Mouse (Mus musculus) intestine, postnatal 0 days (tissue): ENCODE measurements around the gene BC051142. TPM values are rescaled to one million over a fixed set of nuclear protein-coding genes. Genes with fewer than 3 reads are reported as not detected.

Experiments
- ATAC-seq: fragments of 200-750 bp; cut with Nextera tagmentation; 2 replicates; pipeline ENCODE4 v1.8.0; 2017; ENCODE audit warnings: mild to moderate bottlenecking, moderate TSS enrichment, moderate library complexity
- H3K27ac ChIP-seq: fragments of 300-500 bp; sonication (generic); 2 replicates; pipeline ENCODE4 v1.5.1; 2014; ENCODE audit warnings: mild to moderate bottlenecking, low read depth, low read length, moderate library complexity
- H3K27me3 ChIP-seq: fragments of 300-500 bp; sonication (generic); replicated peaks from 2 replicates; pipeline ENCODE4 v1.6.1; 2014; ENCODE audit warnings: low read length, mixed read lengths; ENCODE audit not compliant: control insufficient read depth, insufficient read depth
- H3K36me3 ChIP-seq: fragments of 300-500 bp; sonication (generic); 2 replicates; pipeline ENCODE4 v1.6.1; 2014; ENCODE audit warnings: mild to moderate bottlenecking, moderate library complexity; ENCODE audit not compliant: control insufficient read depth, insufficient read depth
- H3K4me1 ChIP-seq: fragments of 300-500 bp; sonication (generic); replicated peaks from 2 replicates; pipeline ENCODE4 v1.6.1; 2014; ENCODE audit warnings: antibody characterized with exemption, low read length, mixed read lengths; ENCODE audit not compliant: control insufficient read depth, insufficient read depth
- H3K4me2 ChIP-seq: fragments of 300-500 bp; sonication (generic); replicated peaks from 2 replicates; pipeline ENCODE4 v1.6.1; 2014; ENCODE audit warnings: low read depth, mild to moderate bottlenecking, moderate library complexity
- H3K4me3 ChIP-seq: fragments of 300-500 bp; sonication (generic); 2 replicates; pipeline ENCODE4 v1.5.1; 2014; ENCODE audit warnings: low read depth, low read length
- H3K9ac ChIP-seq: fragments of 300-500 bp; sonication (generic); 2 replicates; pipeline ENCODE4 v1.6.1; 2014; ENCODE audit warnings: mild to moderate bottlenecking, low read depth, low read length
- H3K9me3 ChIP-seq: fragments of 300-500 bp; sonication (generic); 2 replicates; pipeline ENCODE4 v1.6.1; 2016; ENCODE audit warnings: mixed run types; ENCODE audit not compliant: control insufficient read depth
- CTCF ChIP-seq: sonication (generic); IDR thresholded peaks from 2 replicates; pipeline ENCODE4 v1.5.1; 2016; ENCODE audit warnings: low read depth, mild to moderate bottlenecking, control low read depth, antibody characterized with exemption, moderate library complexity
- WGBS: fragments of 180-500 bp; shearing (Covaris S2); extraction: QIAGEN DNeasy Blood & Tissue Kit; methylation state at CpG from one replicate; pipeline ENCODE4 v1.1.7; 2014; 5-methylcytosine and 5-hydroxymethylcytosine counted together
- polyA plus RNA-seq: library from polyadenylated mRNA; unstranded; fragments of >200 nt; fragmentation: Nextera tagmentation; extraction: Ambion mirVana; gene quantifications from 2 replicates; pipeline ENCODE4 v1.2.1, GENCODE M21; 2015

The BC051142 gene
- polyA plus RNA-seq, 1 experiment from 2014 or later, result 1.6 TPM

DNA sequence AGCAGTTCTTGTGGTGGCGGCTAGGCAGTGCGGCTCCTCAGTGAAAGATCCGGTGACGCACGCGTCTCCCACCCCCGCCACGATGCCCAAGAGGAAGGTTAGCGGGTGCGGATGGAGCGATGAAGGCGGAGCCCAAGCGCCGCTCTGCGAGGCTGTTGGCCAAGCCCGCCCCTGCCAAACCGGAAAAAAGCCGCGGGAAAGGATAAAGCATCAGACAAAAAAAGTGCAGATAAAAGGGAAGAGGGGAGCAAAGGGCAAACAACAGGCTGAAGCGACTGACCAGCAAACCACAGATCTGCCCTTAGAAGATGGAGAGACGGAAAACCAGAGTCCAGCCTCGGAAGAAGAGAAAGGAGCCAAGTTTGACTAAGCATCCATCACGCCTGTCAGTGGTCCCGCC lies 6.3 kb upstream of the BC051142 start:
- H3K9me3 ChIP-seq, result 0 out of 2 replicates have a peak, but pooled peaks cover 2% of the 10 kb centered on the region
- 6% methylated on average over 24 of the region's 24 CpGs for WGBS

DNA sequence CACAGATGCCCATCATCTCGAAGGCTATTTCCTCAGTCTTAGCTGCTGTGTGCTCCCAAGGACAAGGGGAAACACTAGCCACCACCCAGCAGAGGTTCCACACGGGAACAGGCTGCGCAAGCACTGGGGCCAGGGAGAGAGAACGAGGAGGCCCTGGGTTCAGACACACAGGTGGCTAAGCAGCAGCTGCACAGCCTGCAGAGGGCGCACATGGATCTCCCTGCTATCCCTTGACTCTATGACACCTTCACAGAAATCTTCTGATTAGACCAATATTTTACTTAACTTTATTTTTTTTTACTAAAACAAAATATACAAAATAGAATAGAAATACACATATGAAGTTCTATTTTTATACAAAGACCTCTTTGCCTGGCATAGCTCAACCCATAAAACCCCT lies 1.3 kb upstream of the BC051142 start:
- no peak overlapping the region for H3K27ac ChIP-seq
- no peak overlapping the region for H3K9ac ChIP-seq
- ATAC-seq, result no peak
- no peaks in the 10 kb centered on the region for H3K4me1 ChIP-seq
- H3K27me3 ChIP-seq, result no peaks in the 10 kb centered on the region
- no peak overlapping the region for H3K4me2 ChIP-seq
- 65% methylated on average over 5 of the region's 5 CpGs for WGBS
- 0 out of 2 replicates have a peak, but pooled peaks cover 2% of the 10 kb centered on the region for H3K9me3 ChIP-seq
- H3K4me3 ChIP-seq, result no peak overlapping the region
- peak; percentile 50 for TF ChIP-seq CTCF
- H3K36me3 ChIP-seq, result no peaks in the 10 kb centered on the region

More for the DNA sequence above, 6.3 kb upstream of the BC051142 start:
- ATAC-seq, result no peak
- Histone ChIP-seq H3K4me2 (peak overlapping the region; percentile 60), H3K36me3 (no peaks in the 10 kb centered on the region), H3K4me1 (no peaks in the 10 kb centered on the region), H3K27me3 (peaks cover 5% of the 10 kb centered on the region; the same call in 1 of the 2 replicates), H3K9ac (no peak overlapping the region), H3K27ac (no peak overlapping the region), H3K4me3 (peak overlapping the region; percentile 25)
- no peak for TF ChIP-seq CTCF

DNA sequence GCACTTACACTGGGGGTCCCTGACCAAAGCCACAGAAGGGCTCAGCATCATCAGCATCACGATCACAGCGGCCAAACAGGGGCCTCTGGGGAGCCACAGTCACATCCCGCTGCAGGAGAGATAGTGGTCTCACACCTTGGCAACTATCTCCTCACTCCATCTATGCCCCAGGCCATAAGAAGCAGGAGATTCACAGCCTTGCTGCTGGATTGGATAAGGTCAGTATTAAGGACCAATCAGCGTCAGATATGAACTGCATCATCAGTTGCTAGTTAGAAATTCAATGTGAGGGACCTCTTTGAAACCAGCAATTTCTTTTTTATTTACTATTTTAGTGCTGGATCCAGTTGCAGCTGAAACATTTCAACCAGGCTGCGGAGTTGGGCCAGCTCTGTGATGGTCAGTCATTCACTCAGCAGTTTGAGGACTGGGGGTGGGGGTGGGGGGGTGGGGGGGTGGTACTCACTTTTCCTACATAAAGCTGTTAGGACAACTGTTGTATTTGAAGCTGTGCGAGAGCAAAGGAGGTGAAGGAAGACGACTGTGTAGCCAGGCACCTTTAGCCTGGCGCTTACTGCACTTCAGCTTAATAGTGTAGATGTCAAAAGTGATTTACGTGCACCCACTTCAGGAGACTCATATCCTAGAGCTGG lies 436 bp upstream of the BC051142 start:
- 0 out of 2 replicates have a peak, but pooled peaks cover 2% of the 10 kb centered on the region for H3K9me3 ChIP-seq
- no peak overlapping the region; the same call in 1 of the 2 replicates for H3K27ac ChIP-seq
- no peak overlapping the region for H3K9ac ChIP-seq
- no peaks in the 10 kb centered on the region for H3K36me3 ChIP-seq
- no peaks in the 10 kb centered on the region for H3K27me3 ChIP-seq
- peak overlapping the region; percentile 51 for H3K4me3 ChIP-seq
- H3K4me1 ChIP-seq, result no peaks in the 10 kb centered on the region
- no peak for TF ChIP-seq CTCF
- peak overlapping the region; percentile 90 for H3K4me2 ChIP-seq
- ATAC-seq, result peak; percentile 81
- 17% methylated on average over 9 of the region's 9 CpGs for WGBS

DNA sequence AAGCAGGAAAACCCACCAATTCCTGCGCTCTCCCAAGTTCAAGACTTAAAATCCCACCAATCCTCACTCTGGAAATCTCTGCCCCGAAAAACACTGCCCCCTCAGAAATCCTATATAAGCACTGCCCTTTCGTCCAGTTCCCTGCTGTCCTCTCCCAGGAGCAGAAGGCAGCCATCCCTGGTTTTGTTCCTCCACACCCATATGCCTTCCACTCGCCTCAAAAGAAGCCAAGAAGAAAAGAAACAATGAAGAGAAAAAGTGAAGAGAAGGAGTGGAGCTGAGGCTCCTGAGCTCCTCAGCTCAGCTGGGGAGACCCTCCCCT lies 735 bp downstream of the BC051142 start:
- no peak overlapping the region for H3K27ac ChIP-seq
- no peak overlapping the region for H3K4me3 ChIP-seq
- ATAC-seq, result no peak
- peak overlapping the region; percentile 90 for H3K4me2 ChIP-seq
- H3K9ac ChIP-seq, result no peak overlapping the region
- no peaks in the 10 kb centered on the region for H3K36me3 ChIP-seq
- TF ChIP-seq CTCF, result no peak
- no peaks in the 10 kb centered on the region for H3K27me3 ChIP-seq
- WGBS, result 53% methylated on average over 4 of the region's 4 CpGs
- H3K4me1 ChIP-seq, result no peaks in the 10 kb centered on the region
- no peaks in the 10 kb centered on the region for H3K9me3 ChIP-seq

DNA sequence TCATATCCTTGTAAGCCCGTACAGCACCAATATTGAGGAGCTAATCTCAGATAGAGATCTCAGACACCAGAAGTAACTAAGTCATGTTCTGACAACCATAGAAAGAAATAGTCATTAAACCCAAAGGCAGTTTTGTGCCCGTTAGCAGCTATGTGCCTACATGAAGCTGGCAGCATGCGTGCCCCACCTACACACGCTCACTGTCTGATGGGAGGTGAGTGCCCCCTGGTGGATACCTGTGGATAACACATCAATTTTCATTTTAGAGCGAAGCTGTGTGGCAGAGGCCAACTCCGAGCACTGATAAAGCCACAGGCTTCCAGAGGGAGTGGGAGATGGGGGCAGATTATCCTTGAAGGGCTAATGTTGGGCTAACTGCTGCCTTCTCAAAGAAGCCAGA lies 12.5 kb downstream of the BC051142 start:
- no peaks in the 10 kb centered on the region for H3K36me3 ChIP-seq
- ATAC-seq, result no peak
- 19% methylated on average over 6 of the region's 6 CpGs for WGBS

DNA sequence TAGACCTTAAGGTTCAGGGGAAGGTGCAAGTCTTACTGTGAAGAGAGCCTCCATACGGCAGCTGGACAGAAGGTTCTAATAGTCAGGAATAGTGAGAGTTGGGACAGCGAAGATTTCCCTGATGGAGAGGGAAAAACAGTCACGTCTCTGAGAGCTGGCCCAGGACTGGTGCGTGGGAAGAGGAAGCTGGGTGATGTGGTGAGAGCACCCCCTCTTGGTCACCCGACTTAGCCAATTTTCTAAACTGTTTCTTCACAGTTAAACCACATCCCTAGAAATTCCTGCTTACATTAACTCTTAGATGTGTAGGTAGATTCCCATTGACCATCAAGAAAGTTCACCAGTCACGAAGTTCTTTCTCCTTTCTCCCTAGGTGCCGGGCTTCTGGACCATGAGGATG lies 21.4 kb downstream of the BC051142 start:
- Histone ChIP-seq H3K4me3 (no peak overlapping the region), H3K36me3 (no peaks in the 10 kb centered on the region), H3K4me1 (no peaks in the 10 kb centered on the region), H3K27me3 (no peaks in the 10 kb centered on the region), H3K9me3 (no peaks in the 10 kb centered on the region), H3K27ac (no peak overlapping the region), H3K4me2 (no peak overlapping the region), H3K9ac (no peak overlapping the region)
- WGBS, result 71% methylated on average over 7 of the region's 7 CpGs
- TF ChIP-seq CTCF, result no peak; the same call in 1 of the 2 replicates
- ATAC-seq, result no peak

More for the DNA sequence above, 12.5 kb downstream of the BC051142 start:
- Histone ChIP-seq H3K27me3 (0 out of 2 replicates have a peak, but pooled peaks cover 2% of the 10 kb centered on the region), H3K9ac (no peak overlapping the region), H3K27ac (no peak overlapping the region), H3K4me3 (no peak overlapping the region), H3K4me1 (no peaks in the 10 kb centered on the region), H3K4me2 (no peak overlapping the region), H3K9me3 (no peaks in the 10 kb centered on the region)
- TF ChIP-seq CTCF, result peak; percentile 95

DNA sequence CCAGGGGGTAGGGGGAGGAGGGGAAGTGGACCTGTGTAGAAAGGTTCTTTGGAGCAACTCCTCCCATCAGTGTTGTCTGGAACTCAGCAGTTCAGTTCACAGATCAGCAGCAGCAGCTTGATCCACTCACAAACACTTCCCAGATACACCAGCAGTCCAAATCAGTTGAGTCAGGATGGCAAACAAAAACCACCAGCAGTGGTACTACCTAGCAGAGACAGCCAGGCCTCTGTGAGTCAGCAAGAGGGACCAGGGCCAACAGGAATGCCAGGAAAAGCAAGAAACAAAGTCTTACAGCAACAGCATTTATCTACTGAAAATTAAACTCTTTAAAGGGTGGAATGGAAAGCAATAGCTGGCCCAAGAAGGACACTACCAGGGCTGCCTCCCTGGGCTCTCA lies 29.0 kb downstream of the BC051142 start:
- no peak for TF ChIP-seq CTCF
- Histone ChIP-seq H3K9ac (no peak overlapping the region), H3K4me3 (no peak overlapping the region), H3K27me3 (no peaks in the 10 kb centered on the region), H3K4me2 (no peak overlapping the region), H3K4me1 (no peaks in the 10 kb centered on the region), H3K27ac (no peak overlapping the region), H3K36me3 (no peaks in the 10 kb centered on the region), H3K9me3 (no peaks in the 10 kb centered on the region)
- no peak for ATAC-seq
